Mouse (Mus musculus) kidney, adult 2 months (tissue): ENCODE results near the gene Sgcd. TPM values are rescaled to one million over a fixed set of nuclear protein-coding genes. Genes with fewer than 3 reads are reported as not detected.
"Not testable (repeated sequence)": the region's sequence is repeated elsewhere in the genome, so short reads cannot be mapped to it uniquely, and the experiment has no call there.

Source experiments
- DNase-seq: peaks from one replicate; pipeline ENCODE4 v3.0.0; 2021
- H3K27ac ChIP-seq: fragments of 200-500 bp; 2 replicates; pipeline ENCODE4 v1.5.1; 2012; ENCODE audit warnings: low read depth, low read length, control low read depth, inconsistent platforms; ENCODE audit not compliant: insufficient read depth
- H3K27me3 ChIP-seq: fragments of 200-500 bp; replicated peaks from 2 replicates; pipeline ENCODE4 v1.6.1; 2012; ENCODE audit warnings: mild to moderate bottlenecking, moderate library complexity, low read length, inconsistent platforms; ENCODE audit not compliant: control insufficient read depth, insufficient read depth
- H3K36me3 ChIP-seq: fragments of 200-500 bp; 2 replicates; pipeline ENCODE4 v1.6.1; 2012; ENCODE audit warnings: mild to moderate bottlenecking, moderate library complexity, low read length, inconsistent platforms; ENCODE audit not compliant: control insufficient read depth, insufficient read depth
- H3K4me1 ChIP-seq: fragments of 200-500 bp; 2 replicates; pipeline ENCODE4 v1.6.1; 2011; ENCODE audit warnings: low read length; ENCODE audit not compliant: control insufficient read depth, insufficient read depth
- H3K4me3 ChIP-seq: fragments of 200-500 bp; 2 replicates; pipeline ENCODE4 v1.5.1; 2011; ENCODE audit warnings: mild to moderate bottlenecking, low read depth, low read length, control low read depth; ENCODE audit not compliant: insufficient read depth
- CTCF ChIP-seq: fragments of 200-500 bp; conservative IDR thresholded peaks from 2 replicates; pipeline ENCODE4 v1.5.1; 2011; ENCODE audit warnings: low read depth, mild to moderate bottlenecking, control low read depth, low read length, moderate library complexity, mixed read lengths; ENCODE audit not compliant: insufficient read depth, insufficient read length
- POLR2A ChIP-seq: fragments of 200-500 bp; IDR thresholded peaks from one replicate; pipeline ENCODE4 v1.6.1; 2011; ENCODE audit warnings: low read depth, low read length, control low read depth
- WGBS: fragments of 180-500 bp; shearing (Covaris S2); methylation state at CpG from one replicate; pipeline ENCODE4 v1.1.7; 2018; 5-methylcytosine and 5-hydroxymethylcytosine counted together
- polyA plus RNA-seq: library from polyadenylated mRNA; depleted of rRNA; stranded (reverse); fragments of >200 nt; gene quantifications from 2 replicates; pipeline ENCODE4 v1.2.3, GENCODE M21; 2012

Gene Sgcd
- polyA plus RNA-seq, 1 experiment, result 0.74 TPM

DNA sequence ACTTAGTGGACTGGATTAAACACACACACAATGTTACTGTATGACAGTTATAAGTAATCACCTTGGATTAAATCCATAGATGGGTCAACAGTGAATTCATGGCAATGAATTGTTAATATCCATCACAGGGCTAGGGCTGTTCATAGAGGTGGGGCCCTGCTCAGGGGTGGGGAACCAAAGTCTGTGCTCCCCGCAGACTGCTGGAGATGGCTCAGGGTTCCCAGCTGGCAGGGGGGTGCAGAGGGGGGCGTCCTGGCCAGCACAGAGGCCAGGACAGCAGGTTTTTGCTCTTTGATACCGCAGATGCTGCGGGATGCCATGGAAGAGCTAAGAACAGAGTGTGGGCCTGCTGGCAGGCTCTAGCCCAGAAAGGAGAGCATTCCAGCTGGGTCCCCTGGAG lies 378.9 kb downstream of the Sgcd start:
- 82% methylated on average over 4 of the region's 4 CpGs for WGBS
- DNase-seq, result no peak
- H3K27me3 ChIP-seq, result no peaks in the 10 kb centered on the region
- TF ChIP-seq CTCF, result no peak
- TF ChIP-seq POLR2A, result no peak
- no peaks in the 10 kb centered on the region for H3K36me3 ChIP-seq
- no peak overlapping the region for H3K4me3 ChIP-seq
- H3K27ac ChIP-seq, result no peak overlapping the region
- no peaks in the 10 kb centered on the region for H3K4me1 ChIP-seq

DNA sequence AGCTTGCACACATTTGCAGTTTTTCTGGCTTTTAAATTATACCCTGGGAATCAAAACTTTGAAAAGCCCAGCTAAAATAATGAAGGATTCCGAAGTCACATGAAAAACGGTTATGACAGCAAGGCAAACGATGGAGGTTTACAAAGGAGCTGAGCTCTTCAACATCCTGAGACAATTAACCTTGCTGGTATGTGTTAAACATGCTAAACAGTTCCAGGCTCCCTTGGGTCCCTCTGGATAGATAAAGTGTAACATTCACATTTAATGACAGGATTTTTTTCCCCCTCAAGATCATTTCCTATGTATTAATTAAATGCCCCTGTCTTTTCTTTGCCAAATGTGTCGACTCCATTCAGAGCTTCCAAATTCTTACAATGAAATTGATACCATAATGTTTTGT lies 414.1 kb downstream of the Sgcd start:
- no peak overlapping the region for H3K27ac ChIP-seq
- H3K4me3 ChIP-seq, result no peak overlapping the region
- no peaks in the 10 kb centered on the region for H3K36me3 ChIP-seq
- TF ChIP-seq POLR2A, result no peak
- TF ChIP-seq CTCF, result no peak
- WGBS, result 66% methylated on average over 4 of the region's 4 CpGs
- H3K4me1 ChIP-seq, result no peaks in the 10 kb centered on the region
- H3K27me3 ChIP-seq, result no peaks in the 10 kb centered on the region
- no peak for DNase-seq

DNA sequence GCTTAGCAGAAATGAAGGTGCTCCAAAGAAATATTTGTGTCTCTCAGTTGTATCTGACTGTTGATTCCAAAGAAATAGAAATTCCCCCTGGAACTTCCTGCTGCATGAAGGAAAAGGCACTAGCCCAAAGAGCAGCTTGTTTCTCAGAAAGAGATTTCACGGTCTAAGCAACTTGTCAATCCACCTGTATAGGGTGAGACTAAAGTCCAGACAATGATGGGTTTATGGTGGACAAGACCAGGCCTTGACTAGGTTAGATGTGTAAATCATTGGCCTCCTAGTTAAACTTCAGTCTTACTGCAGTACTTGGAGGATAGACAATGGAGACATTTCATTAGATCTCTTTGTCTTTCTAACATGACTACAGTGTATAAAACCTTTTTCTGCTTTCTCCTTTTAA lies 420.3 kb downstream of the Sgcd start:
- H3K4me3 ChIP-seq, result no peak overlapping the region
- 32% methylated on average over 1 of the region's 1 CpGs for WGBS
- H3K27ac ChIP-seq, result no peak overlapping the region
- TF ChIP-seq POLR2A (no peak), CTCF (no peak)
- peak; percentile 80 for DNase-seq
- H3K36me3 ChIP-seq, result no peaks in the 10 kb centered on the region
- H3K4me1 ChIP-seq, result peaks cover 2% of the 10 kb centered on the region; the same call in 1 of the 2 replicates
- no peaks in the 10 kb centered on the region for H3K27me3 ChIP-seq

DNA sequence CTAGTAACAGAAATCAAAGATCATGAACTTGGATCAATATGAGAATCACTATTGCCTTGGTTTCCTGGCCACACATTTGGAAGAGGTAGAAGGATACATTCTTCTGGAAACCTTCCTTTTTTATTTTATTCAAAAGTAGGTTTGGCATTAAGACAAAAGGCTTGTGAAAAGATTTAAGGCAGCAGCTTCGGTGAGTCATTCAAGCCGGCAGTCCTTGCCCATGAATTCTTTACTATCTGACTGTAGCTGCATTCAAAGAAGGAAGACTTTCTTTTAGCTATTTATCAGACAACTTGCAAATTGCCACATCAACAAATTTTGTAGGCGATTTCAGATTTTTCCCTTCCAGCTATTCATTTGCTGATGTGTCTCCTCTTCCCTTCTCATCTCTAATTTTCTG lies 422.6 kb downstream of the Sgcd start:
- H3K27me3 ChIP-seq, result no peaks in the 10 kb centered on the region
- H3K27ac ChIP-seq, result no peak overlapping the region
- WGBS, result 67% methylated on average over 3 of the region's 3 CpGs
- peaks cover 2% of the 10 kb centered on the region; the same call in 1 of the 2 replicates for H3K4me1 ChIP-seq
- no peak for DNase-seq
- H3K4me3 ChIP-seq, result no peak overlapping the region
- no peaks in the 10 kb centered on the region for H3K36me3 ChIP-seq
- TF ChIP-seq CTCF, result no peak
- TF ChIP-seq POLR2A, result no peak

DNA sequence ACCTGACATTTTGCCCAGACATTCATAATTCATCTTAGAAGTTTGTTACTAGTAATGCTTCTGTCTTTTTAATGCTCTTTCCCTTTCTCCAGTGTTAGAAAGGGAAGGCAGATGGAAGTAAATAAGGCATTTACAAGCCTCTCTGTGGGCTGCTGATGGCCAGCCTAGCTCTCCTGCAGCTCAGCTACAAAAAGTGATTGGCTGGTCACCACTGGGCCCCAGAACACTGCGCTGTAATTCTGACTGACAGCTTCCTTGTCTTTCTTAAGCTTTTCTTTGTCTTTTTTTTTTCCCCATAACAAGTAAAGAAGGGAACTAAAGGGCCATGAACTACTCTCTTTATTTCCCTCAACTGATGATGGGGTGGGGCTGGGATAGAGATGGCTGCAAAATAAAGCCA lies 463.9 kb downstream of the Sgcd start:
- Histone ChIP-seq H3K4me3 (no peak overlapping the region), H3K4me1 (no peaks in the 10 kb centered on the region), H3K36me3 (no peaks in the 10 kb centered on the region), H3K27ac (no peak overlapping the region), H3K27me3 (no peaks in the 10 kb centered on the region)
- DNase-seq, result no peak
- 57% methylated on average over 1 of the region's 1 CpGs for WGBS
- TF ChIP-seq POLR2A (no peak), CTCF (no peak)

DNA sequence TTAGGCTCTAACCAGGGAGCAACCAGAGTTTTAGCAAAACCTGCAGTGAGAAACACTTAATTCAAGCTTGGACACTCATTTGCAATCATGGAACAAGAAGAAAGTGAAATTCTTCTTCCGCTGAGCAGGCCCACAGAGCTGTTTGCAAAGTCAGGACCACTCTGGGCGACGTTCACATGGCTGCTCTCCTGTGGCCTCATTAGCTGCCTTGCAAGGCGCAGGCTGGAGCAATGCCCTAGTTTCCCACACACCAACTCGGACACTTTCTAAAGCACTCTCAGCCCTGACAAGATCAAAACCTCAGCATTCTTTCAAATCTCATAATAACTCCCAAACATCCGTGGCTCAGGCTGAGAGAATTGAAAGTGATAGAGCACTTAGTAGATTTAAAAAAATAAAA lies 480.7 kb downstream of the Sgcd start:
- no peak overlapping the region for H3K4me3 ChIP-seq
- no peak overlapping the region for H3K27ac ChIP-seq
- 63% methylated on average over 6 of the region's 6 CpGs for WGBS
- H3K27me3 ChIP-seq, result no peaks in the 10 kb centered on the region
- TF ChIP-seq CTCF (no peak), POLR2A (no peak)
- no peaks in the 10 kb centered on the region for H3K4me1 ChIP-seq
- no peaks in the 10 kb centered on the region for H3K36me3 ChIP-seq
- no peak for DNase-seq

DNA sequence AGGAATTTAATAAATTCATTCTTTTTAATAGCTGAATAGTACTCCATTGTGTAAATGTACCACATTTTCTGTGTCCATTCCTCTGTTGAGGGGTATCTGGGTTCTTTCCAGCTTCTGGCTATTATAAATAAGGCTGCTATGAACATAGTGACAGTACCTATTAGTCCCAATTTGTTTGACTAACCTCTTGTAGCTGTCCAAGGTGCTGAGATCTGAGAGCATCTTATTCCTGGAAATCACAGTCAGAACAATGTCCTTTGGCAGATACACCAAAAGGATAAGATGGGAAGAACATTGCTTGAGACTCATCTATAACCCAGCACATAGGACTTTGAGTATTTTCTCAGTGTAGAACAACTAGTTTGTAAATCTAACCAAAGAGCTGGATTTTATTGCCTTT lies 485.5 kb downstream of the Sgcd start:
- H3K4me1 ChIP-seq, H3K27ac ChIP-seq, H3K27me3 ChIP-seq, H3K36me3 ChIP-seq, DNase-seq, H3K4me3 ChIP-seq: not testable (repeated sequence)
